In the genomic region with DNA sequence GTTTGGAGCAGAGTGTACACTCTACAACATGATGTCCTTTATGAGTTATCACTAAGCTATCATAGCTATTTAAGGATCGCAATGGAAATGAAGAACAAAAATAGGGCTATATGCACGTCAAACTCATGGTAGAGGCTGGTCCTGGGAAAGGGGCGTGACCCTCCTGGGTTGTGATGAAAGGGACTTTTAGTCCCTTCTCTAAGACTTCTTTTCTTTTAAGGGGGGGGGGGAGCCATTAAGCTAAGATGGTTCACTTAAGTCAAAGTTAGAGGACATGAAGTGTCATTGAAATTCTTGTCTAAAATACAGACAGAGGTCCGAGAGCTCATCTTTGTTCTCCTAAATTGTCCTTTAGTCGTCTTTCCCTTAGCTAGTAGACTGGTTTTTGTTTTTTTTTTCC, we compare ENCODE assay signal across 12 mouse cellular contexts. TPM values are rescaled to one million over a fixed set of nuclear protein-coding genes. Genes with fewer than 3 reads are reported as not detected.
DNase-seq lines count a peak whose midpoint lies in the region; ATAC-seq and TF ChIP-seq lines count a peak whose summit lies in the region.
"Had no signal": no experiment of that assay in that cellular context is flagged by ENCODE, and none has a peak within 500 bp of the region (broad histone marks: within the 10 kb centered on the region; RNA-seq: fewer than 3 reads in every experiment).

No protein-coding gene starts in this region.

- no peak for TF ChIP-seq POLR2A in heart, adult 2 months (IDR thresholded peaks at IDR 0.05; ENCODE audit: insufficient read depth, low read depth, low read length)

- peak overlapping the region; percentile 89 for H3K4me2 ChIP-seq in heart, embryonic 14.5 days (ENCODE audit: low read length)
- H3K4me2 ChIP-seq in liver, embryonic 15.5 days: peak overlapping the region; percentile 88

- intact Hi-C loops in heart, adult 2 months (cut with DNase I): no loop called here

- no peaks in the 10 kb centered on the region for H3K36me3 ChIP-seq in heart, embryonic 14.5 days (ENCODE audit: control insufficient read depth, insufficient read depth, low read length)
- peaks cover 2% of the 10 kb centered on the region for H3K36me3 ChIP-seq in heart, adult 2 months (ENCODE audit: control insufficient read depth, insufficient read depth, low read length)
- H3K36me3 ChIP-seq in megakaryocyte, embryonic 14.5 days (replicated peaks; ENCODE audit: low read length): no peaks in the 10 kb centered on the region
- no peaks in the 10 kb centered on the region for H3K36me3 ChIP-seq in liver, embryonic 15.5 days (replicated peaks)
- H3K36me3 ChIP-seq: hindbrain, embryonic 13.5 days had no signal

- H3K9me3 ChIP-seq in heart, embryonic 14.5 days (ENCODE audit: control insufficient read depth, low read length): no peaks in the 10 kb centered on the region
- H3K9me3 ChIP-seq in megakaryocyte, embryonic 14.5 days: peaks cover 7% of the 10 kb centered on the region
- H3K9me3 ChIP-seq in liver, embryonic 15.5 days (replicated peaks): no peaks in the 10 kb centered on the region
- H3K9me3 ChIP-seq: hindbrain, embryonic 13.5 days had no signal

- peak overlapping the region in 1 of 2 experiments; percentile 46; a peak in 1 of 4 replicates for H3K4me3 ChIP-seq in heart, embryonic 14.5 days (ENCODE audit: control insufficient read depth in 1 of 2, insufficient read depth in 1 of 2, low read depth in 1 of 2, low read length in 2 of 2)
- H3K4me3 ChIP-seq in heart, adult 2 months: no peak overlapping the region
- peak overlapping the region; percentile 46 for H3K4me3 ChIP-seq in megakaryocyte, embryonic 14.5 days (replicated peaks)
- H3K4me3 ChIP-seq in liver, embryonic 15.5 days (replicated peaks): peak overlapping the region; percentile 59

- peaks cover 6 to 7% of the 10 kb centered on the region in 2 experiments; a peak in 3 of 4 replicates for H3K4me1 ChIP-seq in heart, embryonic 14.5 days (ENCODE audit: control insufficient read depth in 2 of 2, insufficient read depth in 2 of 2, low read length in 2 of 2)
- no peaks in the 10 kb centered on the region; the same call in 1 of the 2 replicates for H3K4me1 ChIP-seq in heart, adult 2 months (ENCODE audit: control insufficient read depth, insufficient read depth, low read length)
- H3K4me1 ChIP-seq in megakaryocyte, embryonic 14.5 days: peaks cover 20% of the 10 kb centered on the region
- peaks cover 21% of the 10 kb centered on the region for H3K4me1 ChIP-seq in liver, embryonic 15.5 days (replicated peaks)

- H3K27ac ChIP-seq in heart, embryonic 14.5 days (replicated peaks in 1 of 2; ENCODE audit: control insufficient read depth in 1 of 2, insufficient read depth in 1 of 2, low read depth in 2 of 2, low read length in 2 of 2): no peak overlapping the region
- no peak overlapping the region for H3K27ac ChIP-seq in heart, adult 2 months
- H3K27ac ChIP-seq in liver, embryonic 15.5 days (replicated peaks): no peak overlapping the region
- H3K27ac ChIP-seq: hindbrain, embryonic 13.5 days; left cerebral cortex, adult 2 months had no signal

- H3K27me3 ChIP-seq in heart, embryonic 14.5 days (ENCODE audit: control insufficient read depth, insufficient read depth, low read length): no peaks in the 10 kb centered on the region
- H3K27me3 ChIP-seq in heart, adult 2 months (ENCODE audit: control insufficient read depth, insufficient read depth, low read length): peaks cover 4% of the 10 kb centered on the region
- peaks cover 54% of the 10 kb centered on the region for H3K27me3 ChIP-seq in megakaryocyte, embryonic 14.5 days (replicated peaks)
- peaks cover 56% of the 10 kb centered on the region for H3K27me3 ChIP-seq in liver, embryonic 15.5 days

- no peak overlapping the region; the same call in 1 of the 2 replicates for H3K9ac ChIP-seq in heart, embryonic 14.5 days (ENCODE audit: low read length)
- no peak overlapping the region for H3K9ac ChIP-seq in heart, adult 2 months (ENCODE audit: low read depth, low read length)
- peak overlapping the region; percentile 55; the same call in 1 of the 2 replicates for H3K9ac ChIP-seq in liver, embryonic 15.5 days

- TF ChIP-seq CTCF in heart, adult 2 months (IDR thresholded peaks at IDR 0.05): no peak

- WGBS in heart, embryonic 14.5 days: 35% methylated on average over 5 of the region's 5 CpGs
- WGBS in heart, adult 2 months: 60% methylated on average over 5 of the region's 5 CpGs
- WGBS in liver, embryonic 15.5 days (ENCODE audit: insufficient replicate concordance): 25% methylated on average over 5 of the region's 5 CpGs

- DNase-seq in heart, adult 2 months: no peak
- DNase-seq in embryo, embryonic 11 days: peak; percentile 43
- no peak for DNase-seq in urinary bladder, postnatal 36 days (ENCODE audit: low spot score in 2 of 2)
- no peak for DNase-seq in lung, adult 18-20 months
- DNase-seq: cerebellum, adult 9-10 months had no signal

- ATAC-seq in heart, embryonic 14.5 days (ENCODE audit: insufficient number of reproducible peaks, insufficient read depth, low FRiP score, low read depth): no peak
- ATAC-seq in megakaryocyte, adult 5-6 weeks (ENCODE audit: poor library complexity, severe bottlenecking): no peak
- ATAC-seq in liver, embryonic 15.5 days (ENCODE audit: insufficient read depth): no peak
- ATAC-seq: CD4-positive, CD25-positive, alpha-beta regulatory T cell, adult 4 months had no signal

- TF ChIP-seq EP300 in heart, adult 2 months (IDR thresholded peaks at IDR 0.05; ENCODE audit: insufficient read depth, low read depth, low read length): no peak

- no peaks in the 10 kb centered on the region for H3K79me2 ChIP-seq in heart, adult 2 months (replicated peaks; ENCODE audit: control insufficient read depth, insufficient read depth, low read length)

RNA-seq across cellular contexts. Expression of a gene that starts 15.1 kb away (rescaled TPM):
- 4.1 and 6.3 TPM in 2 replicates for polyA plus RNA-seq in heart, embryonic 14.5 days (2014; fragmentation: Nextera tagmentation; extraction: Ambion mirVana)
- 10 to 100 TPM; 28.1 to 31.2 TPM for total RNA-seq in heart, adult 2 months (2021)
- 61.5 and 73.0 TPM in 2 replicates for polyA plus RNA-seq in heart, adult 2 months (2012; rRNA removed)
- 14.3 and 29.0 TPM in 2 replicates for polyA plus RNA-seq in megakaryocyte, embryonic 14.5 days (2012; ENCODE audit: insufficient read depth, low replicate concordance)
- total RNA-seq in megakaryocyte, adult 5-6 weeks (2015): 40.2 and 41.0 TPM in 2 replicates
- 58.0 and 58.1 TPM in 2 replicates for total RNA-seq in megakaryocyte, adult 5-6 weeks (2017)
- polyA plus RNA-seq in liver, embryonic 15.5 days (2015; fragmentation: Nextera tagmentation; extraction: Ambion mirVana): 2.4 and 3.5 TPM in 2 replicates
